Mouse (Mus musculus) sigmoid colon, adult 10 weeks (tissue): ENCODE results near the gene Ifi214. TPM values are rescaled to one million over a fixed set of nuclear protein-coding genes. Genes with fewer than 3 reads are reported as not detected.

ENCODE experiments used
- polyA plus RNA-seq: library from polyadenylated mRNA; stranded (reverse); fragments of 350-450 nt; fragmentation: Illumina TruSeq; extraction: RNeasy Lipid Tissue Mini Kit (QIAGEN cat#74804); gene quantifications from one replicate; pipeline ENCODE4 v1.2.3, GENCODE M21; 2014; ENCODE audit warnings: low read depth, low replicate concordance

Gene Ifi214
- polyA plus RNA-seq = 1.9 TPM

DNA sequence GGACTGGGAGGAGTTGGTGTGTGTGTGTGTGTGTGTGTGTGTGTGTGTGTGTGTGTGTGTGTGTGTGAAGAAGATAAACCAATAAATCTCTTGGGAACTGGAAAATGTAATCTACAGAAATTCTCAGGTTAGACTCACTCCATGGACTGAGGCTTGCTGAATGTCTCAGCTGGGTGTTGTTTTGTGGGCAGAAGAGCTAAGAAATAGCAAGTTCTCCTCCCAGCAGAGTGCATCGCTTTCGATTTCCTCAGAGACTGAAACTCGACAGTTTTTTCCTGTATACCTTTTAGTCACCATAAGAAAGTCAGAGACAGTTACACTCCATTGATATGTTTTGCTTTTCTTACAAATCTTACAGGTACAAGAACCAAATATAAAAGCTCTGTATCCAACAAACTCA lies at the start of gene Ifi214:
Gene Ifi214 (minus strand): TSS at position 167 of the 400 bp plus-strand sequence.

DNA sequence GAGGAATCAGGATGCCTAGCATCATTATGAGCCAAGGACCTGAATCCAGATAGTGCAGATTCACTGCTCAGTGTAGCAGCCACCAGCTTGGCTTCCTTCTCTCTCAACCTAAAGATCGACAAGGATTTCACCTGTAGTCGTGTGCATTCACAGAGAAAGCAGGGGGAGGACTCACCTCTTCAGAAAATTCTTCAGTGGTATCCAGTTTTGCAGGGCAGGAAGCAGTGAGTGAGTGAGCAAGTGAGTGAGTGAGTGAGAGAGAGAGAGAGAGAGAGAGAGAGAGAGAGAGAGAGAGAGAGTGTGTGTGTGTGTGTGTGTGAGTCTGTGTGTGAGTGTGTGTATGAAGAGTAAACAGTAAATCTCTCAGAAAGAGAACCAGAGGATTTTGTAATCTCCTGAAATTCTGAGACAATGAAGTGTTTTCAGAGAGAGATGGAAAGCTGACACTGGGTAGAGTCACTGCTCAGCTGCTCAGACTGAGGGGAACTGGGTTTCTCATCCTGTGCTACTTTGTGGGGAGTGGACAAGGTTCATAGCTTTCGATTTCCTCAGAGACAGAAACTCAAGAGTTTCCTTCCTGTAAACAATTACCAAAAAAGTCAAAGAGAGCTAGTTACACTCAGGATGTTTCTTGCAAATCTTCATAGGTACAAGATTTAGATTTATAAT lies 44.8 kb downstream of the Ifi214 start, which contains the start of gene Ifi206:
Gene Ifi206 (minus strand): TSS at position 230 of the 669 bp plus-strand sequence.

Other genes with a start within 250 kb of the Ifi214 start
- 1.9 TPM for gene Ackr1, start 202.2 kb downstream of the Ifi214 start, polyA plus RNA-seq
- 286 TPM for gene Aim2, start 185.1 kb downstream of the Ifi214 start, polyA plus RNA-seq
- gene Cadm3, start 168.3 kb downstream of the Ifi214 start, polyA plus RNA-seq = 3.7 TPM
- gene Ifi206, start 44.9 kb downstream of the Ifi214 start, polyA plus RNA-seq = 2.6 TPM
- 8.0 TPM for gene Ifi213, start 63.3 kb upstream of the Ifi214 start, polyA plus RNA-seq
- 17.8 TPM for gene Ifi209, start 95.0 kb upstream of the Ifi214 start, polyA plus RNA-seq
- gene Ifi208, start 137.7 kb upstream of the Ifi214 start, polyA plus RNA-seq = 3.4 TPM
- gene Ifi207, start 205.8 kb upstream of the Ifi214 start, polyA plus RNA-seq = 7.8 TPM
- 17.2 TPM for gene Ifi204, start 231.0 kb upstream of the Ifi214 start, polyA plus RNA-seq